Mouse (Mus musculus) E14TG2a.4 (cell line): ENCODE measurements around the gene Pde2a.

ENCODE experiments used
- CTCF ChIP-seq: conservative IDR thresholded peaks from 2 replicates; pipeline ENCODE4 v1.5.1; 2014; ENCODE audit warnings: low read length
- POU5F1 ChIP-seq: IDR thresholded peaks from 2 replicates; pipeline ENCODE4 v1.6.1; 2014; ENCODE audit warnings: low read length, borderline replicate concordance

DNA sequence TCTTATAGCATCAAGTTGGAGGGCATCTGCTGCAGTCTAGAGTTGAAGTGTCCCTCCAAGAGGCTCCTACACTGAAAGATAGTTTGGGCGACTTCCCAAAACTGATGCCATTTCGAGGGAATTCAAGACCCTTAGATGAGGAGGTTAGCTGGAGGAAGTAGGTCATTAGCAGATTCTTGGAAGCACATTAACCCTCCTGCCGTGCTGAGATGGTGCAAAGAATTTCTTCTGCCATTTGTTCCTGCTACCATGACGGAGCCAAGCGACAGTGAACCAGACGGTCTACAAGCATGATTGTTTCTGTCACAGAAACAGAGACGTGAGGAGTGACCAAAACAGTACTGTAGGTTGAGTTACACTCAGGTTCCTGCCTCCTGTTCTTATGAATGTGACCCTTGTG lies 105.0 kb downstream of the Pde2a start:
- TF ChIP-seq CTCF (no peak), POU5F1 (no peak)
